Mouse (Mus musculus) lung, embryonic 16.5 days (tissue): Measurements from ENCODE around the gene Tmem260. TPM values are rescaled to one million over a fixed set of nuclear protein-coding genes. Genes with fewer than 3 reads are reported as not detected.

Experiments
- ATAC-seq: fragments of 200-750 bp; cut with Nextera tagmentation; 2 replicates; pipeline ENCODE4 v1.8.0; 2017; ENCODE audit warnings: low read depth, mild to moderate bottlenecking, moderate library complexity
- H3K27ac ChIP-seq: fragments of 300-500 bp; sonication (generic); 2 replicates; pipeline ENCODE4 v1.5.1; 2014; ENCODE audit warnings: mild to moderate bottlenecking, control low read depth, low read length
- H3K27me3 ChIP-seq: fragments of 300-500 bp; sonication (generic); 2 replicates; pipeline ENCODE4 v1.6.1; 2014; ENCODE audit warnings: low read depth, low read length, mixed read lengths; ENCODE audit not compliant: control insufficient read depth, insufficient read depth
- H3K36me3 ChIP-seq: fragments of 300-500 bp; sonication (generic); 2 replicates; pipeline ENCODE4 v1.6.1; 2014; ENCODE audit warnings: low read length; ENCODE audit not compliant: control insufficient read depth, insufficient read depth
- H3K4me1 ChIP-seq: fragments of 300-500 bp; sonication (generic); replicated peaks from 2 replicates; pipeline ENCODE4 v1.6.1; 2014; ENCODE audit warnings: low read length, mixed read lengths; ENCODE audit not compliant: control insufficient read depth, insufficient read depth
- H3K4me2 ChIP-seq: fragments of 300-500 bp; sonication (generic); 2 replicates; pipeline ENCODE4 v1.6.1; 2014; ENCODE audit warnings: low read depth, low read length, control low read depth
- H3K4me3 ChIP-seq: fragments of 300-500 bp; sonication (generic); 2 replicates; pipeline ENCODE4 v1.5.1; 2014; ENCODE audit warnings: mild to moderate bottlenecking, low read length, control low read depth
- H3K9ac ChIP-seq: fragments of 300-500 bp; sonication (generic); 2 replicates; pipeline ENCODE4 v1.6.1; 2014; ENCODE audit warnings: low read length, control low read depth
- H3K9me3 ChIP-seq: fragments of 300-500 bp; sonication (generic); 2 replicates; pipeline ENCODE4 v1.6.1; 2016; ENCODE audit warnings: low read length; ENCODE audit not compliant: control insufficient read depth
- WGBS: fragments of 180-500 bp; shearing (Covaris S2); extraction: QIAGEN DNeasy Blood & Tissue Kit; methylation state at CpG from one replicate; pipeline ENCODE4 v1.1.7; 2014; 5-methylcytosine and 5-hydroxymethylcytosine counted together
- polyA plus RNA-seq: library from polyadenylated mRNA; unstranded; fragments of >200 nt; fragmentation: Nextera tagmentation; extraction: Ambion mirVana; gene quantifications from 2 replicates; pipeline ENCODE4 v1.2.1, GENCODE M21; 2015

Tmem260 gene
- polyA plus RNA-seq, 1 experiment from 2014 or later: 23.5 TPM

- ATAC-seq: no peak
- no peak overlapping the region for H3K27ac ChIP-seq
- 41% methylated on average over 9 of the region's 9 CpGs for WGBS
- H3K27me3 ChIP-seq: no peaks in the 10 kb centered on the region
- H3K36me3 ChIP-seq: no peaks in the 10 kb centered on the region
- H3K4me1 ChIP-seq: no peaks in the 10 kb centered on the region
- H3K4me3 ChIP-seq: no peak overlapping the region
- H3K9ac ChIP-seq: no peak overlapping the region
- no peaks in the 10 kb centered on the region for H3K9me3 ChIP-seq
- H3K4me2 ChIP-seq: no peak overlapping the region
Observed at GRCm38 (mm10) chr14:48524135-48524534, 78.2 kb downstream of the Tmem260 start.

GRCm38 (mm10) chr14:48525055-48525454 lies 79.1 kb downstream of the Tmem260 start:
- Histone ChIP-seq H3K27me3 (no peaks in the 10 kb centered on the region), H3K4me2 (no peak overlapping the region), H3K9me3 (no peaks in the 10 kb centered on the region), H3K9ac (no peak overlapping the region), H3K4me3 (no peak overlapping the region), H3K4me1 (no peaks in the 10 kb centered on the region), H3K36me3 (no peaks in the 10 kb centered on the region), H3K27ac (no peak overlapping the region)
- 38% methylated on average over 6 of the region's 6 CpGs for WGBS
- no peak for ATAC-seq

GRCm38 (mm10) chr14:48530629-48531028 lies 84.7 kb downstream of the Tmem260 start:
- 60% methylated on average over 10 of the region's 10 CpGs for WGBS
- H3K4me1 ChIP-seq: no peaks in the 10 kb centered on the region
- no peak overlapping the region for H3K4me3 ChIP-seq
- no peak overlapping the region for H3K27ac ChIP-seq
- no peak overlapping the region for H3K4me2 ChIP-seq
- H3K36me3 ChIP-seq: no peaks in the 10 kb centered on the region
- H3K9ac ChIP-seq: no peak overlapping the region
- no peak for ATAC-seq
- H3K9me3 ChIP-seq: no peaks in the 10 kb centered on the region
- H3K27me3 ChIP-seq: no peaks in the 10 kb centered on the region

- Histone ChIP-seq H3K4me2 (no peak overlapping the region), H3K4me1 (no peaks in the 10 kb centered on the region), H3K9me3 (no peaks in the 10 kb centered on the region), H3K36me3 (no peaks in the 10 kb centered on the region), H3K27ac (no peak overlapping the region), H3K9ac (no peak overlapping the region), H3K4me3 (no peak overlapping the region), H3K27me3 (no peaks in the 10 kb centered on the region; the same call in 1 of the 2 replicates)
- ATAC-seq: no peak
- WGBS: 59% methylated on average over 14 of the region's 14 CpGs
Observed at GRCm38 (mm10) chr14:48537795-48538766, 92.2 kb downstream of the Tmem260 start.

GRCm38 (mm10) chr14:48545166-48545565 lies 99.2 kb downstream of the Tmem260 start:
- Histone ChIP-seq H3K27ac (no peak overlapping the region), H3K9ac (no peak overlapping the region), H3K36me3 (no peaks in the 10 kb centered on the region), H3K4me3 (no peak overlapping the region), H3K9me3 (no peaks in the 10 kb centered on the region), H3K4me2 (no peak overlapping the region), H3K27me3 (no peaks in the 10 kb centered on the region; the same call in 1 of the 2 replicates), H3K4me1 (no peaks in the 10 kb centered on the region)
- no peak for ATAC-seq
- WGBS: 73% methylated on average over 10 of the region's 10 CpGs

GRCm38 (mm10) chr14:48546009-48546408 lies 100.1 kb downstream of the Tmem260 start:
- H3K36me3 ChIP-seq: no peaks in the 10 kb centered on the region
- no peaks in the 10 kb centered on the region; the same call in 1 of the 2 replicates for H3K27me3 ChIP-seq
- H3K4me1 ChIP-seq: no peaks in the 10 kb centered on the region
- H3K4me3 ChIP-seq: no peak overlapping the region
- no peak overlapping the region for H3K27ac ChIP-seq
- no peak for ATAC-seq
- WGBS: 81% methylated on average over 3 of the region's 3 CpGs
- H3K4me2 ChIP-seq: no peak overlapping the region
- H3K9ac ChIP-seq: no peak overlapping the region
- no peaks in the 10 kb centered on the region for H3K9me3 ChIP-seq

GRCm38 (mm10) chr14:48549703-48550102 lies 103.8 kb downstream of the Tmem260 start:
- Histone ChIP-seq H3K4me2 (no peak overlapping the region), H3K27me3 (no peaks in the 10 kb centered on the region)
- WGBS: 69% methylated on average over 7 of the region's 7 CpGs

GRCm38 (mm10) chr14:48553216-48553615 lies 107.3 kb downstream of the Tmem260 start:
- no peak for ATAC-seq
- Histone ChIP-seq H3K4me3 (no peak overlapping the region), H3K27me3 (no peaks in the 10 kb centered on the region), H3K36me3 (no peaks in the 10 kb centered on the region), H3K4me2 (no peak overlapping the region), H3K27ac (no peak overlapping the region), H3K4me1 (no peaks in the 10 kb centered on the region), H3K9ac (no peak overlapping the region), H3K9me3 (no peaks in the 10 kb centered on the region)
- 61% methylated on average over 4 of the region's 4 CpGs for WGBS

More at GRCm38 (mm10) chr14:48549703-48550102, 103.8 kb downstream of the Tmem260 start:
- no peak for ATAC-seq
- no peak overlapping the region for H3K4me3 ChIP-seq
- H3K9me3 ChIP-seq: no peaks in the 10 kb centered on the region
- no peak overlapping the region for H3K9ac ChIP-seq
- no peaks in the 10 kb centered on the region for H3K4me1 ChIP-seq
- no peaks in the 10 kb centered on the region for H3K36me3 ChIP-seq
- no peak overlapping the region for H3K27ac ChIP-seq

- no peaks in the 10 kb centered on the region for H3K4me1 ChIP-seq
- no peak overlapping the region for H3K9ac ChIP-seq
- 79% methylated on average over 9 of the region's 9 CpGs for WGBS
- no peak overlapping the region for H3K4me2 ChIP-seq
- no peak overlapping the region for H3K27ac ChIP-seq
- H3K4me3 ChIP-seq: no peak overlapping the region
- no peaks in the 10 kb centered on the region for H3K9me3 ChIP-seq
- no peaks in the 10 kb centered on the region for H3K27me3 ChIP-seq
- no peaks in the 10 kb centered on the region for H3K36me3 ChIP-seq
- no peak for ATAC-seq
Observed at GRCm38 (mm10) chr14:48553754-48554153, 107.8 kb downstream of the Tmem260 start.
